Mouse (Mus musculus): ENCODE results near the gene Capn15. TPM values are rescaled to one million over a fixed set of nuclear protein-coding genes. Genes with fewer than 3 reads are reported as not detected.

Gene Capn15
- total and polyA plus RNA-seq, 2 experiments from 2014 or later: 15.2 to 24.7 TPM

DNA sequence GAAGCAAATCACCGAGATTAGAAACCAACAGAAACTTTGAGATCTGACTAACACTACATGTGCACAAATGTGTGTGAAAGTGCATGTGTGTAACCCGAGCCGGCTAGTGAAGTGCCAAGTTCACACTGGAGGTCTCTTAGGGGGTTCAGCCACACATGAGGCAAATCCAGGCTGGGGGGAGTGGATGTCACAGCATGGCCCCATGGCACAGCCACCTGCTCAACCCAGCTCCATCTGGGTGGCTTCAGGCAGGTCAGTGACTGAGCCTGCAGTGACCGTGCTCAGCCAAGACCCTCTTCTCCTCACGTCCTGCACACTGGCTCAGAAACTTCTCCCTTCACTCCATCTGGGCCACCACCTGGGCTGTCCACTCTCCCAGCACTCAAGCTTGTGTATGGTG lies 35.6 kb downstream of the Capn15 start:
- 75% methylated on average over 5 of the region's 5 CpGs for WGBS
- H3K4me3 ChIP-seq (ENCODE audit: low read depth, low read length): no peak overlapping the region
- no peaks in the 10 kb centered on the region for H3K4me1 ChIP-seq (ENCODE audit: insufficient read depth)
- no peak for DNase-seq
- TF ChIP-seq CTCF (IDR thresholded peaks at IDR 0.05; ENCODE audit: low read depth): no peak
- no peak overlapping the region for H3K9ac ChIP-seq
- H3K9me3 ChIP-seq (ENCODE audit: low read length): no peaks in the 10 kb centered on the region
- H3K27ac ChIP-seq (ENCODE audit: low read depth, low read length): no peak overlapping the region
- H3K36me3 ChIP-seq (ENCODE audit: insufficient read depth): no peaks in the 10 kb centered on the region
- ATAC-seq: no peak
- peaks cover 34% of the 10 kb centered on the region for H3K27me3 ChIP-seq (ENCODE audit: insufficient read depth, low read length)
- H3K4me2 ChIP-seq (ENCODE audit: low read depth): no peak overlapping the region

DNA sequence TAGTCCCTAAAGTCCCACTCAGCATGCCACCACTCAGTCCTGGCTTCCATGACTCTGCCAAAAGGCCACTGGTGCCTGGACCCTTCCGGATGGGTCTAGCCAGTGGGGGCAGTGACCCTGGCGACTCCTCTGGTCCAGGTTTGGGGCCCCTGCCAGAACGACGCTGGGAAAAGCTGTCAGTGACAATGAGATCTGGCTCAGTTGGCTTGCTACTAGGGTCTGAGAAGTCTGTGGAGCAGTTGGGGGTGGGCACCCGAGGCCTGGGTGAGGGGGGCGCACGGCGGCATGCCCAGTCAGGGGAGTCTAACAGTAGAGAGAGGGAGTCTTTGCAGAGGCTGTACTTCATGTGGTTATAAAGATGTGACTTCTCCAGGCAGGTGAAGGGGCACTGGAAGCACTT lies 37.5 kb downstream of the Capn15 start:
- H3K4me2 ChIP-seq (ENCODE audit: low read depth): no peak overlapping the region
- H3K27ac ChIP-seq (ENCODE audit: low read depth, low read length): no peak overlapping the region
- no peak for DNase-seq
- no peaks in the 10 kb centered on the region for H3K9me3 ChIP-seq (ENCODE audit: low read length)
- no peak overlapping the region for H3K4me3 ChIP-seq (ENCODE audit: low read depth, low read length)
- H3K4me1 ChIP-seq (ENCODE audit: insufficient read depth): no peaks in the 10 kb centered on the region
- 79% methylated on average over 8 of the region's 8 CpGs for WGBS
- no peaks in the 10 kb centered on the region for H3K36me3 ChIP-seq (ENCODE audit: insufficient read depth)
- H3K9ac ChIP-seq: no peak overlapping the region
- peaks cover 30% of the 10 kb centered on the region for H3K27me3 ChIP-seq (ENCODE audit: insufficient read depth, low read length)
- ATAC-seq: no peak
- no peak for TF ChIP-seq CTCF (IDR thresholded peaks at IDR 0.05; ENCODE audit: low read depth)

DNA sequence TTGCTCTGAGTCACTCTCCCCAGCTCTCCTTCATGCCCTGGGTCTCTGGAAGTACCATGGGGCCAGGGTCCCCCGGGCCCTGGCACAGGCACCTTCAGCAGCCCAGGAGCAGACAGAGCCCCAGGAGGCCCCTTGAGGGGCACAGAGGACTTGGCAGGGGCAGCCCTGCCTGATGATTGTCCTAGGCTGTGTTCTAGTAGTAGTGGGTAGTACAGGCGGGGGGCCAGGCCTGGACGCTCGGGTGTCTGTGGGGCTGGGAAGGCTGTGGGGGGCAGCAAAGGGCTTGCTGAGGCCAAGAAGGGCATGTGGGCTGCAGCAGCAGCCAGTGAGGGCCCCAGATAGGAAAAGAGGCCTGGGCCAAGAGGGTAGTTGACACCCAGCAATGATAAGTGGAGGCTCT lies 38.0 kb downstream of the Capn15 start:
- Histone ChIP-seq H3K27ac (ENCODE audit: low read depth, low read length) (no peak overlapping the region), H3K36me3 (ENCODE audit: insufficient read depth) (no peaks in the 10 kb centered on the region), H3K27me3 (ENCODE audit: insufficient read depth, low read length) (peaks cover 25% of the 10 kb centered on the region), H3K4me1 (ENCODE audit: insufficient read depth) (no peaks in the 10 kb centered on the region), H3K4me3 (ENCODE audit: low read depth, low read length) (no peak overlapping the region), H3K9me3 (ENCODE audit: low read length) (no peaks in the 10 kb centered on the region), H3K9ac (no peak overlapping the region), H3K4me2 (ENCODE audit: low read depth) (no peak overlapping the region)
- no peak for DNase-seq
- TF ChIP-seq CTCF (IDR thresholded peaks at IDR 0.05; ENCODE audit: low read depth): no peak
- no peak for ATAC-seq
- 84% methylated on average over 4 of the region's 4 CpGs for WGBS

DNA sequence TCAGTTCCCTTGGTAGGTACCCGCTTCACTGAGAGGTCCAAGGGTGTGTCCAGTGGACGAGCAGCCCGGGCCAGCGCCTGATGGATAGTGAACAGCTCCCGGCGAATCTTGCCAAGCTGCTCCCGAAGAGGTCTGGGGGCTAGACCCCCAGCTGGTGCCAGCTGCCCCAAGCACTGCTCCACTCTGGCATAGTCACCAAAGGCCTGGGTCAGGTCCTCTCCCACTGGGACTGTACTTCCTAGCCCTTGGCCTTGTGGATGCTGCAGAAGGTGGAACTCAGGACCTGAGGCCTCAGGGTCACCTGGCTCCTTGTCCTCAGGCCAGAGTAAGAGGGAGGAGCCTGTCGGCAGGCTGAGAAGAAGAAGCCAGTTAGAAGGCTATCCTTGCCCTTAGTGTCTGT lies 38.7 kb downstream of the Capn15 start:
- no peak for DNase-seq
- Histone ChIP-seq H3K9me3 (ENCODE audit: low read length) (no peaks in the 10 kb centered on the region), H3K27me3 (ENCODE audit: insufficient read depth, low read length) (peaks cover 18% of the 10 kb centered on the region), H3K27ac (ENCODE audit: low read depth, low read length) (no peak overlapping the region), H3K4me1 (ENCODE audit: insufficient read depth) (no peaks in the 10 kb centered on the region), H3K9ac (no peak overlapping the region), H3K4me3 (ENCODE audit: low read depth, low read length) (no peak overlapping the region), H3K4me2 (ENCODE audit: low read depth) (no peak overlapping the region), H3K36me3 (ENCODE audit: insufficient read depth) (no peaks in the 10 kb centered on the region)
- 86% methylated on average over 8 of the region's 8 CpGs for WGBS
- no peak for ATAC-seq
- TF ChIP-seq CTCF (IDR thresholded peaks at IDR 0.05; ENCODE audit: low read depth): no peak

DNA sequence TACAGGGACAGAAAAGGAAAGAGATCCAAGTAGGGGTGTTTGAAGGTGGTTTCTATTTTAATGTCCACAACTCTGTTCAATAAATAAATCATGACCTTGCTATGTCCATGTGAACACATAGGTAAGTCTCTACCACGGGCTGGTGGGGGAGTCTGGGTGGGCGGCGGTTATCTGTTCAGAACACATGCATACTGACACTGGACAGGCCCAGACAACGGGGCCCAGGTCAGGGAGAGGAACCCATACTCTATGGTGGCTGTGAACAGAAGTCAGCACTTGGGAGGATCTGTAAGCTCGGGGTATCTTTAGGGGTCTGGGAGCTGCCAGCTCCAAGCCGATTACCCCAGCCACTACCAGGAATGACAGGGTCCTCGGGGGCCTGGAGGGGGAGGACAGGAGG lies 39.2 kb downstream of the Capn15 start:
- TF ChIP-seq CTCF (IDR thresholded peaks at IDR 0.05; ENCODE audit: low read depth): no peak
- no peaks in the 10 kb centered on the region for H3K36me3 ChIP-seq (ENCODE audit: insufficient read depth)
- peaks cover 13% of the 10 kb centered on the region for H3K27me3 ChIP-seq (ENCODE audit: insufficient read depth, low read length)
- 0 out of 2 replicates have a peak, but pooled peaks cover 1% of the 10 kb centered on the region for H3K4me1 ChIP-seq (ENCODE audit: insufficient read depth)
- H3K9ac ChIP-seq: no peak overlapping the region
- ATAC-seq (no peak), DNase-seq (no peak)
- no peak overlapping the region for H3K27ac ChIP-seq (ENCODE audit: low read depth, low read length)
- no peaks in the 10 kb centered on the region for H3K9me3 ChIP-seq (ENCODE audit: low read length)
- H3K4me3 ChIP-seq (ENCODE audit: low read depth, low read length): no peak overlapping the region
- no peak overlapping the region for H3K4me2 ChIP-seq (ENCODE audit: low read depth)
- 78% methylated on average over 7 of the region's 7 CpGs for WGBS

DNA sequence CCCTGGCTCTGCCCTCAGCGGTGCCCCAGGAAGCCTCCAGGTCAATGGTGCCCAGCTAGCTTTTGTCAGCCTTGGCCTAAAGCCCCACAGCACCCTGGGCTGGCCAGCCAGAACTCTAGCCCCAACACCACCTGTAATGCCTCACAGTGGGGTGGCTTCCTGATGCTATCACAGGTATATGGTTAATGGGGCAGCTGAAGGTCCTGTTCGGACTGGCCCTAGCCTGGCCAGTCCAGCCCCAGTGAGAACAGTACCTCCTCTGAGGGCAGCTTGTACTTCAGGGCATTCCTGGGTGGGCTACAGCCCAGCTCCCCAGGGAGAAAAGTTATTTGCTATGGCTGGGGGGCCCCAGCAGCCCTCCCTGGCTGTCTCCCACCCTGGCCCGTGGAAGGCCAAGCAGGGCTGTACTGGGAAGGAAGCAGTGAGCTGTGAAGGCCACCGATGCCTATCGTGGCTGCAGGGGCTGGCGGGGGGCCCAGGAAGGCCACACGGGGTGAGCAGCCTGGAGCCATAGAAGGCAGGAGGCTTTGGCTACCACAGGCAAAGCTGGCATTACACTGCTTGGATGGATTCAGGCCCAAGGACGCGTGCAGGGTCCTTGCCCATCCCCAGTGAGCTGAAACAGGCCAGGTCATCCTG lies 40.0 kb downstream of the Capn15 start:
- no peaks in the 10 kb centered on the region for H3K36me3 ChIP-seq (ENCODE audit: insufficient read depth)
- TF ChIP-seq CTCF (IDR thresholded peaks at IDR 0.05; ENCODE audit: low read depth): no peak
- peaks cover 9% of the 10 kb centered on the region; the same call in 1 of the 2 replicates for H3K4me1 ChIP-seq (ENCODE audit: insufficient read depth)
- H3K4me2 ChIP-seq (ENCODE audit: low read depth): no peak overlapping the region
- no peak for ATAC-seq
- no peak overlapping the region for H3K4me3 ChIP-seq (ENCODE audit: low read depth, low read length)
- 49% methylated on average over 9 of the region's 9 CpGs for WGBS
- no peaks in the 10 kb centered on the region for H3K9me3 ChIP-seq (ENCODE audit: low read length)
- no peak overlapping the region for H3K9ac ChIP-seq
- no peak for DNase-seq
- peaks cover 5% of the 10 kb centered on the region for H3K27me3 ChIP-seq (ENCODE audit: insufficient read depth, low read length)
- no peak overlapping the region for H3K27ac ChIP-seq (ENCODE audit: low read depth, low read length)

DNA sequence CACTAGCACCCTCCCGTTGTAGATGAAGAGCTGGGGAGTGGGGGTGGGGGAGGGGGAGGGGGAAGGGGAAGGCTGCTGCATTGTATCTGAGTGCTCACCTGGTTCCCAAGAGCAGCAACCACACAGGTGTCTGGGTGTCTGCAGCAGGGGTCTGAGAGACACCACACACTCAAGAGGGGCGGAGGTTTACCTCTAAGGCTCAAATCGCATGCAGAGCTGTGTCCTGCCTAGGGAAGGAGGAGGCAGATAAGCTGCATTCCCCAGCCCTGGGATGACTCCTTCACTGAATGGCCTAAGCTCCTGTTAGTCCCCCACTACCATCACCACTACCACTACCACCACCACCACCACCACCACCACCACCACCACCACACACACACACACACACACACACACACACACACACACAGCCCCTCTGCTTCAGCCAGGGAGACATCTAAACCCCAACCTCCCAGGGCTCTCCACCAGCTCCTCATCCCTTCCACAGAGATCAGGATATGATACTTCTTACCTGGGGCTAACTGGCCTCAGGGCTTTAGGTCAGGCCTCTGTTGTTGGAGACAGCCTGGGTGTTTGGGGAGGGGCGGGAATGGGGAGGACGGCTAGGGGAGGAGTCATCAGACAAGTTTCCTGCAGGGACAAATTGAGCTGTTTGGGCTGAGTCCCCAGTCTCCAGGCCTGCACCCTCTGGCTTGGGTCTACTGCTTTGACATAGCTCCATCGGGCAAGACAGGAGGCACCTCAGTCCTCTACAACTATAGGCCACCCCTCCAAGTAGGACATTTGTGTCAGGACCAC lies 41.0 kb downstream of the Capn15 start, which contains the start of the genes Pigq and Nhlrc4:
Pigq (minus strand) TSS at position 571 of the 798 bp plus-strand sequence.
Nhlrc4 (minus strand) TSS at position 596 of the 798 bp plus-strand sequence.
- H3K27me3 ChIP-seq (ENCODE audit: insufficient read depth, low read length): no peaks in the 10 kb centered on the region
- ATAC-seq (no peak), DNase-seq (no peak)
- no peak within 1 kb of the TSS for H3K4me3 ChIP-seq (ENCODE audit: low read depth, low read length)
- TF ChIP-seq CTCF (IDR thresholded peaks at IDR 0.05; ENCODE audit: low read depth): no peak
- H3K27ac ChIP-seq (ENCODE audit: low read depth, low read length): no peak within 1 kb of the TSS
- H3K4me2 ChIP-seq (ENCODE audit: low read depth): no peak within 1 kb of the TSS
- no peak within 1 kb of the TSS for H3K9ac ChIP-seq
- H3K9me3 ChIP-seq (ENCODE audit: low read length): no peaks in the 10 kb centered on the region
- WGBS: 61% methylated on average over 6 of the region's 6 CpGs
- H3K4me1 ChIP-seq (ENCODE audit: insufficient read depth): peaks cover 9% of the 10 kb centered on the region; the same call in 1 of the 2 replicates
- no peaks in the 10 kb centered on the region for H3K36me3 ChIP-seq (ENCODE audit: insufficient read depth)

Measured in forebrain, postnatal 0 days (tissue).